Mouse (Mus musculus): ENCODE results near the gene Tmem135. TPM values are rescaled to one million over a fixed set of nuclear protein-coding genes. Genes with fewer than 3 reads are reported as not detected.

Gene Tmem135
- polyA plus RNA-seq, 1 experiment: 13.1 TPM

DNA sequence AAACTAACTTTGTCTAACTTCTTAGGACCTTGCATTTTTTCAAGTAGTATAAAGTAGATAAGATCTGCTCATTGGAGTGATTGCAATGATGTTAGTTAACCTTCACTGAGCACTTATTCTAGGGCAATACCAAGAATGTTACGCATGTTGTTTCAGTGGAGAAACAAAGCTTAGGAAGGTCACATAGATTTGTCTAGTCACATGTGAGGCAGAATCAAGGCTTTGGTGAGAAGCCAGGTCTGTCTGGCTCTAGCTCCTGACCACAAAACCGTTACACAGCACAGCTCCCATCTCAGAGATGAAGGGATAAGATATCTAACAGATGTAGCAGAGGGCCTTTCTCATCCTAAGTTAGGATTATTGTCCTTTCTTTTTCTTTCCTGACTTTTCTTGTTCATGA, 13.4 kb downstream of the Tmem135 start:
- Histone ChIP-seq H3K27me3 (ENCODE audit: control insufficient read depth, insufficient read depth, insufficient read length) (no peaks in the 10 kb centered on the region), H3K4me2 (ENCODE audit: low read depth) (no peak overlapping the region), H3K4me3 (no peak overlapping the region), H3K36me3 (ENCODE audit: control insufficient read depth, insufficient read depth) (no peaks in the 10 kb centered on the region), H3K79me2 (ENCODE audit: control insufficient read depth, insufficient read depth) (no peaks in the 10 kb centered on the region), H3ac (ENCODE audit: control insufficient read depth, insufficient read length) (no peak overlapping the region)
- no peak for TF ChIP-seq TCF3 (IDR thresholded peaks at IDR 0.05; ENCODE audit: insufficient read length, low read depth)
- no peak for TF ChIP-seq TCF12 (IDR thresholded peaks at IDR 0.05; ENCODE audit: insufficient read depth, poor library complexity, severe bottlenecking)
- no peak for TF ChIP-seq MAX (IDR thresholded peaks at IDR 0.05; ENCODE audit: low read depth)
- TF ChIP-seq SRF (IDR thresholded peaks at IDR 0.05; ENCODE audit: control insufficient read depth, insufficient read length, low read depth): no peak

DNA sequence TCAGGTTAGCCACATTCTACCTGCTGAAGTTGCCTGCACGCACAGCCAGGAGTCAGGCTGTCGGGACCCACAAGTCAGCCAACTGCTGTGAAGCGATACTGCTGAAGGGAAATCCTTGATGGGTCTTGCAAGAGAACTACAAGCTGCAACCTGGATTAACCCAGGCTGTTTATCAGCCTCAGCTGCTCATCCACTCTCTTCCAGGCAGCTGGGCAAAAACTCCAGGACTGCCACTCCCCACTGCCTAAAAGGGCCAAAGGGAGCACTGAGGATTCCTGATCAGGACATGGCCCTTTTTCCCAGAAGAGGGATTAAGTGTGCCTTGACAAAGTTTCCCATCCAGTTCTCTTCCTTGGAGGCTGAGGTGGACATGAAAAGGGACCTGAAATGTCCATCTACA, 15.0 kb downstream of the Tmem135 start:
- H3K36me3 ChIP-seq (ENCODE audit: control insufficient read depth, insufficient read depth): no peaks in the 10 kb centered on the region
- no peak overlapping the region for H3K4me3 ChIP-seq
- no peak overlapping the region for H3ac ChIP-seq (ENCODE audit: control insufficient read depth, insufficient read length)
- no peaks in the 10 kb centered on the region for H3K27me3 ChIP-seq (ENCODE audit: control insufficient read depth, insufficient read depth, insufficient read length)
- TF ChIP-seq MYOG (IDR thresholded peaks at IDR 0.05; ENCODE audit: control insufficient read depth in 1 of 3, insufficient read depth in 1 of 3, insufficient read length in 2 of 3, low read depth in 2 of 3) (peak in 2 of 3 experiments; percentile 71 to 78), MYOD1 (IDR thresholded peaks at IDR 0.05; ENCODE audit: control insufficient read depth in 1 of 3, insufficient read length in 2 of 3, low read depth in 2 of 3) (no peak), MAX (IDR thresholded peaks at IDR 0.05; ENCODE audit: low read depth) (no peak), TCF12 (IDR thresholded peaks at IDR 0.05; ENCODE audit: insufficient read depth, poor library complexity, severe bottlenecking) (peak; percentile 22)
- H3K4me2 ChIP-seq (ENCODE audit: low read depth): no peak overlapping the region
- no peaks in the 10 kb centered on the region for H3K79me2 ChIP-seq (ENCODE audit: control insufficient read depth, insufficient read depth)

DNA sequence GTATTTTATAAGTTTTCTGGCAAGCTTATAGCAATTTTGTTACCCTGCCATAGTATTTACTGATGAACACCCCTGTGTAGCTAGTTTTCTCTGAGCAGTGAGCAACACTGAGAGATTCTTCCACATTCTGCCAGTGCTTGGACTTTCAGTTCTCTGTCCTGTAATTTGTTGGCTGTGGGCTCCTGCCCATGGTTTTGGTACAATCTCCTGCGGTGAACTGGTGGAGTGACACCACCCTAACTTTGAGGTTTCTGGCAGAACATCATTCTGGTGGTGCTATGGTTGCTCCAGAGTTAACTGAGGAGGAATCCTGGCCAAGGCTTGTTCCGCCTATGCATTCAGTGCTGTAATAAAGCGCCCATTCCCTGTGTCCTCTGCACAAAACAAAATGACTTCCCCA, 21.1 kb downstream of the Tmem135 start:
- TF ChIP-seq TCF12 (IDR thresholded peaks at IDR 0.05; ENCODE audit: insufficient read depth, poor library complexity, severe bottlenecking): no peak
- TF ChIP-seq MAX (IDR thresholded peaks at IDR 0.05; ENCODE audit: low read depth): no peak
- TF ChIP-seq USF1 (IDR thresholded peaks at IDR 0.05; ENCODE audit: low read depth): no peak
- TF ChIP-seq SRF (IDR thresholded peaks at IDR 0.05; ENCODE audit: control insufficient read depth, insufficient read length, low read depth): no peak
- no peak for TF ChIP-seq MYOG (IDR thresholded peaks at IDR 0.05; ENCODE audit: control insufficient read depth in 1 of 3, insufficient read depth in 1 of 3, insufficient read length in 2 of 3, low read depth in 2 of 3)
- no peak for TF ChIP-seq TCF3 (IDR thresholded peaks at IDR 0.05; ENCODE audit: insufficient read length, low read depth)
- no peak for TF ChIP-seq POLR2A (IDR thresholded peaks at IDR 0.05; ENCODE audit: insufficient read length, low read depth)
- no peak for TF ChIP-seq REST (IDR thresholded peaks at IDR 0.05; ENCODE audit: insufficient read depth, insufficient read length)
- TF ChIP-seq POLR2AphosphoS2 (IDR thresholded peaks at IDR 0.05; ENCODE audit: insufficient read length, low read depth): no peak
- no peak for TF ChIP-seq CEBPB (IDR thresholded peaks at IDR 0.05; ENCODE audit: insufficient read depth, poor library complexity, severe bottlenecking)
- TF ChIP-seq E2F4 (IDR thresholded peaks at IDR 0.05; ENCODE audit: insufficient read depth): no peak
- no peak for TF ChIP-seq MYOD1 (IDR thresholded peaks at IDR 0.05; ENCODE audit: control insufficient read depth in 1 of 3, insufficient read length in 2 of 3, low read depth in 2 of 3)
- Histone ChIP-seq H3K36me3 (ENCODE audit: control insufficient read depth, insufficient read depth) (no peaks in the 10 kb centered on the region), H3K4me2 (ENCODE audit: low read depth) (no peak overlapping the region)

DNA sequence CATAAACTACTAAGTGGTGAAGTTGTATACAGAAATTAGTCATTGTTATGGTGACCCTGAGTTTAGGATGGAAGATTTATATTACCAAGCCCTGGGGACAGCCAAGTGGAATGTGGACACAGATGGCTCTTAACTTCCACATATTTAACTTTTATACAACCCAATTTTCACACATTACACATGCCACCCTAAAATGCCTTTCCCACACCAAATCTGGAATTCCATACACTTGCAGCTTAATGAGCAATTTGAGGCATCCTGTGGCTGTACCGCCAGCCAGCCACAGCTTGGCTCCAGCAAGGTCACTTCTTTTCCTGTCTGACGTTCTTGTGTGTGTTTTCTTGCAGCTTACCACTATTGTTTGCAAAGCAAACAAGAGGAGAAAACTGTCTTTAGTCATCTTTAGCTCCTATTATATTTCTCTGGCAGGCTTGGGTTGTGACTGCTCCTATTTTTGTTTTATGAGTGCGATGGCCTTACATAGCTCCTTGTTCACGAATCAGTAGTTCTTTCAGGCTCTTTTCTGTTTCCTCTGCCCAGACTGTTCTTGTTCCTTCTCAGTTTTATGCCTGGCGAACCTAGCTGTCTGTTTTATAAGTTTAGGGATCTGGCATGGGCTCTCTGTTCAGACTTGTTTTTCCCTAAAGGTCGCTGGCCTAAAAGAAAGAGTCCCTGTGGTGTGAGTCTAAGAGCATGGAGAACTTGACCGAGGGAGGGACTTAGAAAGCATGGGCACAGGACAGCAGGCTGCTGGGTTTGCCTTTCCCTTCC, 22.9 kb downstream of the Tmem135 start:
- no peak overlapping the region for H3ac ChIP-seq (ENCODE audit: control insufficient read depth, insufficient read length)
- no peaks in the 10 kb centered on the region for H3K27me3 ChIP-seq (ENCODE audit: control insufficient read depth, insufficient read depth, insufficient read length)
- no peak overlapping the region for H3K4me3 ChIP-seq
- TF ChIP-seq MYOG (IDR thresholded peaks at IDR 0.05; ENCODE audit: control insufficient read depth in 1 of 3, insufficient read depth in 1 of 3, insufficient read length in 2 of 3, low read depth in 2 of 3): no peak
- TF ChIP-seq POLR2AphosphoS2 (IDR thresholded peaks at IDR 0.05; ENCODE audit: insufficient read length, low read depth): no peak
- no peak for TF ChIP-seq E2F4 (IDR thresholded peaks at IDR 0.05; ENCODE audit: insufficient read depth)
- TF ChIP-seq SRF (IDR thresholded peaks at IDR 0.05; ENCODE audit: control insufficient read depth, insufficient read length, low read depth): no peak
- no peak for TF ChIP-seq REST (IDR thresholded peaks at IDR 0.05; ENCODE audit: insufficient read depth, insufficient read length)
- TF ChIP-seq TCF3 (IDR thresholded peaks at IDR 0.05; ENCODE audit: insufficient read length, low read depth): no peak
- no peak for TF ChIP-seq MYOD1 (IDR thresholded peaks at IDR 0.05; ENCODE audit: control insufficient read depth in 1 of 3, insufficient read length in 2 of 3, low read depth in 2 of 3)
- no peak for TF ChIP-seq MAX (IDR thresholded peaks at IDR 0.05; ENCODE audit: low read depth)
- TF ChIP-seq POLR2A (IDR thresholded peaks at IDR 0.05; ENCODE audit: insufficient read length, low read depth): no peak
- TF ChIP-seq CEBPB (IDR thresholded peaks at IDR 0.05; ENCODE audit: insufficient read depth, poor library complexity, severe bottlenecking): no peak
- TF ChIP-seq USF1 (IDR thresholded peaks at IDR 0.05; ENCODE audit: low read depth): no peak
- TF ChIP-seq TCF12 (IDR thresholded peaks at IDR 0.05; ENCODE audit: insufficient read depth, poor library complexity, severe bottlenecking): no peak
- H3K79me2 ChIP-seq (ENCODE audit: control insufficient read depth, insufficient read depth): no peaks in the 10 kb centered on the region
- H3K4me2 ChIP-seq (ENCODE audit: low read depth): peak overlapping the region; percentile 49
- H3K36me3 ChIP-seq (ENCODE audit: control insufficient read depth, insufficient read depth): no peaks in the 10 kb centered on the region

More for the DNA sequence above, 21.1 kb downstream of the Tmem135 start:
- no peaks in the 10 kb centered on the region for H3K79me2 ChIP-seq (ENCODE audit: control insufficient read depth, insufficient read depth)
- no peak overlapping the region for H3ac ChIP-seq (ENCODE audit: control insufficient read depth, insufficient read length)
- H3K27me3 ChIP-seq (ENCODE audit: control insufficient read depth, insufficient read depth, insufficient read length): no peaks in the 10 kb centered on the region
- no peak overlapping the region for H3K4me3 ChIP-seq
